Mouse (Mus musculus) heart, postnatal 0 days (tissue): ENCODE results near the gene Cep57l1. TPM values are rescaled to one million over a fixed set of nuclear protein-coding genes. Genes with fewer than 3 reads are reported as not detected.

Experiments
- ATAC-seq: fragments of 200-750 bp; cut with Nextera tagmentation; 2 replicates; pipeline ENCODE4 v1.8.0; 2017; ENCODE audit warnings: low read depth, moderate number of reproducible peaks, moderate library complexity; ENCODE audit not compliant: insufficient read depth
- DNase-seq: peaks from one replicate; pipeline ENCODE4 v3.0.0-alpha.2; 2016; ENCODE audit warnings: low spot score
- H3K27ac ChIP-seq: fragments of 300-500 bp; sonication (generic); 2 replicates; pipeline ENCODE4 v1.5.1; 2014; ENCODE audit warnings: low read depth, mild to moderate bottlenecking
- H3K27me3 ChIP-seq: fragments of 300-500 bp; sonication (generic); 2 replicates; pipeline ENCODE4 v1.6.1; 2014; ENCODE audit warnings: low read length, mixed read lengths; ENCODE audit not compliant: control insufficient read depth, insufficient read depth
- H3K36me3 ChIP-seq: fragments of 300-500 bp; sonication (generic); replicated peaks from 2 replicates; pipeline ENCODE4 v1.6.1; 2014; ENCODE audit warnings: low read length, mixed read lengths; ENCODE audit not compliant: control insufficient read depth, insufficient read depth
- H3K4me1 ChIP-seq: fragments of 300-500 bp; sonication (generic); 2 replicates; pipeline ENCODE4 v1.6.1; 2014; ENCODE audit warnings: antibody characterized with exemption; ENCODE audit not compliant: control insufficient read depth, insufficient read depth
- H3K4me2 ChIP-seq: fragments of 300-500 bp; sonication (generic); 2 replicates; pipeline ENCODE4 v1.6.1; 2014; ENCODE audit warnings: low read depth, mild to moderate bottlenecking, low read length, moderate library complexity
- H3K4me3 ChIP-seq: fragments of 300-500 bp; sonication (generic); 2 replicates; pipeline ENCODE4 v1.5.1; 2014; ENCODE audit warnings: low read depth, low read length
- H3K9ac ChIP-seq: fragments of 300-500 bp; sonication (generic); replicated peaks from 2 replicates; pipeline ENCODE4 v1.6.1; 2014; ENCODE audit warnings: low read depth, low read length, mixed read lengths
- H3K9me3 ChIP-seq: fragments of 300-500 bp; sonication (generic); replicated peaks from 2 replicates; pipeline ENCODE4 v1.6.1; 2016; ENCODE audit warnings: low read length; ENCODE audit not compliant: control insufficient read depth
- CTCF ChIP-seq: IDR thresholded peaks from 2 replicates; pipeline ENCODE4 v1.5.1; 2016; ENCODE audit warnings: antibody characterized with exemption, control low read depth, low read depth
- EP300 ChIP-seq: IDR thresholded peaks from 2 replicates; pipeline ENCODE4 v1.6.1; 2016; ENCODE audit warnings: antibody characterized with exemption, low read depth
- WGBS: fragments of 180-500 bp; shearing (Covaris S2); extraction: QIAGEN DNeasy Blood & Tissue Kit; methylation state at CpG from one replicate; pipeline ENCODE4 v1.1.7; 2014; 5-methylcytosine and 5-hydroxymethylcytosine counted together
- microRNA-seq: library from miRNA; unstranded; fragments of <30 nt; microRNA quantifications from one replicate; pipeline ENCODE4, GENCODE M21; 2016
- polyA plus RNA-seq: library from polyadenylated mRNA; unstranded; fragments of >200 nt; fragmentation: Nextera tagmentation; extraction: Ambion mirVana; gene quantifications from 2 replicates; pipeline ENCODE4 v1.2.1, GENCODE M21; 2015
- total RNA-seq: library from RNA; depleted of rRNA; stranded (reverse); fragments of >200 nt; gene quantifications from 2 replicates; pipeline ENCODE4 v1.2.3, GENCODE M21; 2014; ENCODE audit warnings: low replicate concordance; rRNA removed

The Cep57l1 gene
- total and polyA plus RNA-seq, 2 experiments from 2014 or later: 7.1 to 15.0 TPM

DNA sequence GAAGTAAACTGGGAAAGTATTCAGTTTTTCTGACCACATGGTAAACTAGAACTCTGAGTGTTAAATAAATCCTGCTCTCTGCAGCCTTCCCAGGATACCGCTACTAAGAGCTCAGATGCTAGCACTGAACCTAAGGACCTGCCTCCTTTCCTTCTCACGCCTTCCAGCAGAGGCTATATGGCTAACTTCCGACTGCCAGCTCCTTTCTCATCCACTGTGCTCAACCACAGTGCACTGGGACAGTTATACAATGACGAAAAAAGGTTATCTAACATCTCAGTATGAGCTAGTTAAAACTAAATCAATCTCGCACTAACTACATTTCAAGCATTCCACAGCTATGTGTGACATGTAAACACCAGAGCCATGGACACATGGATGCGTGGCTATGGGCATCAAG, 134.4 kb downstream of the Cep57l1 start:
- DNase-seq: no peak
- Histone ChIP-seq H3K36me3 (no peaks in the 10 kb centered on the region), H3K4me1 (peaks cover 10% of the 10 kb centered on the region; the same call in 1 of the 2 replicates), H3K9ac (no peak overlapping the region), H3K4me2 (no peak overlapping the region), H3K27ac (no peak overlapping the region), H3K27me3 (no peaks in the 10 kb centered on the region), H3K9me3 (no peaks in the 10 kb centered on the region), H3K4me3 (no peak overlapping the region)
- 58% methylated on average over 6 of the region's 6 CpGs for WGBS
- no peak for TF ChIP-seq EP300
- TF ChIP-seq CTCF: no peak
- no peak for ATAC-seq

DNA sequence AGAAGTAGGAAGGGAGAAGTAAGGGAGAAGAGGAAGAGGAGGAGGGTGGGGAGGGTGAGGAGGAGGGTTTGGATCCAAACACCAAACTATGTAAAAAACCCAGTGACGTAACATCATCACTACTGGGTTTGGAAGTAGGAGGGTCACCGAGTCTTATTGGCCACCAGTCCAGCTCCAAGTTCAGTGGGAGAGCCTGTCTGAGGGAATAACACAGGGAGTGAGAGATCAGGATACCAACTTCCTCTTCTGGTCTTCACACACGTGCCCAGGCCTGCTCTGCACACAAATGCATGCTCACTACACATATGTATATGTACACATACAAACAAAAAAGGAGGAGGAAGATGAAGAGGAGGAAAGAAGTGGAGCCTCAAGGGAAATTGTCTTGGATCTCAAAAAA, 135.3 kb downstream of the Cep57l1 start:
- DNase-seq (no peak), ATAC-seq (no peak)
- Histone ChIP-seq H3K9ac (no peak overlapping the region), H3K27me3 (no peaks in the 10 kb centered on the region), H3K27ac (no peak overlapping the region), H3K36me3 (no peaks in the 10 kb centered on the region), H3K4me2 (no peak overlapping the region), H3K9me3 (no peaks in the 10 kb centered on the region), H3K4me3 (no peak overlapping the region), H3K4me1 (peaks cover 10% of the 10 kb centered on the region; the same call in 1 of the 2 replicates)
- TF ChIP-seq EP300 (no peak), CTCF (no peak)
- 64% methylated on average over 3 of the region's 3 CpGs for WGBS

DNA sequence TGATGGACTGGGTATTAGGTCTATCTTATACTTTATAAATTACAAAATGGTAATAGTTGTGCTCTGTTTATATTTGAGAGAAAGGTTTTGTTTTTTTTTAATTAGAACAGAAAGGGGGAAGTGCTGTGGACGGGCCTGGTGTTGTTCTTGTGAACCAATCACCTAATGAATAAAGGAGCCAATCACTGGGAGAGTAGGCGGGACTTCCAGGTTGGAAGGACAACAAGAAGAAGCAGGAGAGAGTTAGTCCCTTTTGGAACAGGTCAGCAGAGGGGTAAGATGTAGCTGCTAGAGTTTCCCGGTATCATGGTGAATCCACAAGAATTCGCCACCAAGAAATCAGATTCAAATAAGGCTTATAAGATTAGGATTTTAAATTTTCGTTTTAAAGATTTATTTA, 139.5 kb downstream of the Cep57l1 start:
- Histone ChIP-seq H3K27me3 (no peaks in the 10 kb centered on the region), H3K36me3 (no peaks in the 10 kb centered on the region), H3K4me1 (no peaks in the 10 kb centered on the region), H3K27ac (no peak overlapping the region), H3K4me2 (no peak overlapping the region), H3K9ac (no peak overlapping the region), H3K4me3 (no peak overlapping the region), H3K9me3 (no peaks in the 10 kb centered on the region)
- no peak for DNase-seq
- WGBS: 79% methylated on average over 5 of the region's 5 CpGs
- TF ChIP-seq CTCF (no peak), EP300 (no peak)
- no peak for ATAC-seq

Small RNA genes lying within 50 kb of the gene (microRNA-seq; reads per million reads assigned to microRNA genes)
- not detected for gene Mir3473b

Other genes with a start within 250 kb of the Cep57l1 start
- 1.5 TPM in 1 of 2 replicates, not detected in the other for gene Ccdc162, start 93.2 kb downstream of the Cep57l1 start, total RNA-seq
- gene Ccdc162, start 93.2 kb downstream of the Cep57l1 start, polyA plus RNA-seq: 0.16 and 0.36 TPM in 2 replicates
- 68.2 and 108 TPM in 2 replicates for gene Sesn1, start 64 bp upstream of the Cep57l1 start, total RNA-seq
- 44.5 and 48.3 TPM in 2 replicates for gene Sesn1, start 64 bp upstream of the Cep57l1 start, polyA plus RNA-seq
- 3.3 and 8.5 TPM in 2 replicates for gene Armc2, start 208.6 kb upstream of the Cep57l1 start, total RNA-seq
- gene Armc2, start 208.6 kb upstream of the Cep57l1 start, polyA plus RNA-seq: 1.7 and 2.7 TPM in 2 replicates